Mouse (Mus musculus) B cell, adult (primary cell): ENCODE data around the gene Ghsr. TPM values are rescaled to one million over a fixed set of nuclear protein-coding genes. Genes with fewer than 3 reads are reported as not detected.

ENCODE experiments used
- total RNA-seq: library from RNA; stranded (reverse); gene quantifications from 4 replicates; pipeline ENCODE4 v1.2.4, GENCODE M21; 2023; ENCODE audit not compliant: inconsistent age

Ghsr gene
- not detected in 4 replicates for total RNA-seq

DNA sequence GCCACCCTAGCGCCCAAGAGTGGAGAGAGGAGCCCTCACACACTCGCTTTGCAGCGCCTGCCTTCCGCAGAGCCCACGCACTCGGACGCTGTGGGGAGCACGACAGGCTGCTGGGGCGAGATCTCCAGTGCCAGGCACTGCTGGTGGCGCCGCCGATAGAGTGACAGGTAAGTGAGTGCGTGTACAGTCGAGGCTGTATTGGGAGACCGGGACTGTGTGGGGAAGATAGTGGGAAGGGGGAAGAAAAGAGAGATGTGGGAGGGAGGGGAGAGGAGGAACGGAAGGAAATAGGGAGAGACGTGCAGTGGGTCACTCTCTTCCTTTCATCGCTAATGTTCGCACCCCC is at the start of gene Ghsr:
Gene Ghsr (plus strand): TSS at position 76 of the 346 bp plus-strand sequence.

Other genes with a start within 250 kb of the Ghsr start
- 3.6 to 7.6 TPM (median 3.7 TPM) in 4 replicates for gene Ect2, start 217.5 kb upstream of the Ghsr start, total RNA-seq
- 12.8 to 20.1 TPM (median 16.1 TPM) in 4 replicates for gene Nceh1, start 188.4 kb upstream of the Ghsr start, total RNA-seq
- 2.5 to 3.9 TPM (median 3.1 TPM) in 4 replicates for gene Tnfsf10, start 54.3 kb upstream of the Ghsr start, total RNA-seq